Comparison of ENCODE assay signal across 17 mouse cellular contexts in genomic region chr2:126730502-126730901, GRCm38 (mm10). TPM values are rescaled to one million over a fixed set of nuclear protein-coding genes. Genes with fewer than 3 reads are reported as not detected.
"Had no signal": no experiment of that assay in that cellular context is flagged by ENCODE, and none has a peak within 500 bp of the region (broad histone marks: within the 10 kb centered on the region; RNA-seq: fewer than 3 reads in every experiment).

No protein-coding gene starts in this region.

- DNase-seq: retina, postnatal 1 day; right cerebral cortex, adult 18-20 months; right cerebral cortex, postnatal 14 days; right cerebral cortex, postnatal 25 days; right cerebral cortex, postnatal 4 days; spleen, adult 18-20 months; thymus, adult 18-20 months; thymus, adult 2 months; thymus, postnatal 14 days; thymus, postnatal 25 days; thymus, postnatal 36 days; thymus, postnatal 4 days had no signal

- H3K4me1 ChIP-seq: neural tube, embryonic 13.5 days; neural tube, embryonic 15.5 days; stomach, embryonic 15.5 days had no signal

- H3K9me3 ChIP-seq: neural tube, embryonic 13.5 days; neural tube, embryonic 15.5 days; stomach, embryonic 15.5 days had no signal

- H3K4me2 ChIP-seq: neural tube, embryonic 13.5 days; neural tube, embryonic 15.5 days; stomach, embryonic 15.5 days had no signal

- H3K27ac ChIP-seq: neural tube, embryonic 13.5 days; neural tube, embryonic 15.5 days; stomach, embryonic 15.5 days; stomach, postnatal 0 days had no signal

- H3K4me3 ChIP-seq: neural tube, embryonic 13.5 days; neural tube, embryonic 15.5 days; stomach, embryonic 15.5 days had no signal

- H3K27me3 ChIP-seq: neural tube, embryonic 13.5 days; neural tube, embryonic 15.5 days; stomach, embryonic 15.5 days had no signal

- H3K9ac ChIP-seq: neural tube, embryonic 13.5 days; neural tube, embryonic 15.5 days; stomach, embryonic 15.5 days had no signal

RNA-seq across cellular contexts. Expression of gene Usp50, which starts 52.8 kb away (rescaled TPM):
- total RNA-seq: neutrophil, adult 5-6 weeks had no signal
